Mouse (Mus musculus): ENCODE measurements around the gene Atp5j. TPM values are rescaled to one million over a fixed set of nuclear protein-coding genes. Genes with fewer than 3 reads are reported as not detected.

Gene Atp5j
- total and polyA plus RNA-seq, 3 experiments: 191 to 240 TPM; not detected in 1

GRCm38 (mm10) chr16:84784966-84785365 lies 50.5 kb downstream of the Atp5j start:
- H3K4me3 ChIP-seq (ENCODE audit: control insufficient read depth in 1 of 2, insufficient read depth in 1 of 2, low read depth in 2 of 2, low read length in 2 of 2): no peak overlapping the region
- TF ChIP-seq TAL1 (IDR thresholded peaks at IDR 0.05; ENCODE audit: low read length): no peak
- no peak for TF ChIP-seq CTCF (IDR thresholded peaks at IDR 0.05 in 2 of 3, conservative IDR thresholded peaks at IDR 0.05 in 1 of 3; ENCODE audit: control insufficient read depth in 1 of 3, insufficient read depth in 1 of 3, low read depth in 2 of 3, low read length in 3 of 3, poor library complexity in 1 of 3, severe bottlenecking in 1 of 3)
- no peak for TF ChIP-seq MYB (IDR thresholded peaks at IDR 0.05; ENCODE audit: low read depth, low read length)
- TF ChIP-seq ZC3H11A (IDR thresholded peaks at IDR 0.05; ENCODE audit: low read depth, low read length): no peak
- no peak for TF ChIP-seq UBTF (IDR thresholded peaks at IDR 0.05; ENCODE audit: borderline replicate concordance, insufficient read depth, low read depth, low read length)
- TF ChIP-seq POLR2AphosphoS2 (IDR thresholded peaks at IDR 0.05; ENCODE audit: low read length): no peak
- TF ChIP-seq USF1 (IDR thresholded peaks at IDR 0.05; ENCODE audit: low read depth, low read length): no peak
- TF ChIP-seq SMC3 (IDR thresholded peaks at IDR 0.05; ENCODE audit: low read depth, low read length): no peak
- no peak for TF ChIP-seq SIN3A (IDR thresholded peaks at IDR 0.05; ENCODE audit: low read length)
- H3K27ac ChIP-seq (ENCODE audit: control insufficient read depth, low read depth, low read length): no peak overlapping the region
- H3K9ac ChIP-seq (ENCODE audit: control insufficient read depth, low read depth, low read length, poor library complexity, severe bottlenecking): no peak overlapping the region
- DNase-seq (ENCODE audit: low read depth, low spot score): no peak
- H3K36me3 ChIP-seq (ENCODE audit: control insufficient read depth in 1 of 2, insufficient read depth in 2 of 2, low read length in 2 of 2): no peaks in the 10 kb centered on the region
- no peaks in the 10 kb centered on the region; a peak in 1 of 4 replicates for H3K27me3 ChIP-seq (ENCODE audit: control insufficient read depth in 1 of 2, insufficient read depth in 2 of 2, low read length in 2 of 2)
- H3K79me2 ChIP-seq (ENCODE audit: control insufficient read depth, insufficient read depth, low read length, poor library complexity): no peaks in the 10 kb centered on the region
- H3K9me3 ChIP-seq (replicated peaks; ENCODE audit: insufficient read depth, low read length): no peaks in the 10 kb centered on the region
- no peaks in the 10 kb centered on the region for H3K4me1 ChIP-seq (ENCODE audit: control insufficient read depth in 1 of 2, insufficient read depth in 2 of 2, low read length in 2 of 2)

- Histone ChIP-seq H3K9me3 (replicated peaks; ENCODE audit: insufficient read depth, low read length) (no peaks in the 10 kb centered on the region), H3K27me3 (ENCODE audit: control insufficient read depth in 1 of 2, insufficient read depth in 2 of 2, low read length in 2 of 2) (no peaks in the 10 kb centered on the region; a peak in 1 of 4 replicates), H3K36me3 (ENCODE audit: control insufficient read depth in 1 of 2, insufficient read depth in 2 of 2, low read length in 2 of 2) (no peaks in the 10 kb centered on the region), H3K79me2 (ENCODE audit: control insufficient read depth, insufficient read depth, low read length, poor library complexity) (no peaks in the 10 kb centered on the region), H3K27ac (ENCODE audit: control insufficient read depth, low read depth, low read length) (no peak overlapping the region), H3K9ac (ENCODE audit: control insufficient read depth, low read depth, low read length, poor library complexity, severe bottlenecking) (no peak overlapping the region), H3K4me3 (ENCODE audit: control insufficient read depth in 1 of 2, insufficient read depth in 1 of 2, low read depth in 2 of 2, low read length in 2 of 2) (no peak overlapping the region), H3K4me1 (ENCODE audit: control insufficient read depth in 1 of 2, insufficient read depth in 2 of 2, low read length in 2 of 2) (no peaks in the 10 kb centered on the region)
- DNase-seq (ENCODE audit: low read depth, low spot score): no peak
- TF ChIP-seq USF1 (IDR thresholded peaks at IDR 0.05; ENCODE audit: low read depth, low read length): no peak
These were observed 52.1 kb downstream of the Atp5j start for GRCm38 (mm10) chr16:84783279-84783678.

GRCm38 (mm10) chr16:84779718-84780117 lies 55.7 kb downstream of the Atp5j start:
- Histone ChIP-seq H3K9me3 (replicated peaks; ENCODE audit: insufficient read depth, low read length) (no peaks in the 10 kb centered on the region), H3K79me2 (ENCODE audit: control insufficient read depth, insufficient read depth, low read length, poor library complexity) (no peaks in the 10 kb centered on the region), H3K36me3 (ENCODE audit: control insufficient read depth in 1 of 2, insufficient read depth in 2 of 2, low read length in 2 of 2) (no peaks in the 10 kb centered on the region), H3K9ac (ENCODE audit: control insufficient read depth, low read depth, low read length, poor library complexity, severe bottlenecking) (no peak overlapping the region), H3K4me3 (ENCODE audit: control insufficient read depth in 1 of 2, insufficient read depth in 1 of 2, low read depth in 2 of 2, low read length in 2 of 2) (no peak overlapping the region), H3K27me3 (ENCODE audit: control insufficient read depth in 1 of 2, insufficient read depth in 2 of 2, low read length in 2 of 2) (no peaks in the 10 kb centered on the region; a peak in 1 of 4 replicates), H3K4me1 (ENCODE audit: control insufficient read depth in 1 of 2, insufficient read depth in 2 of 2, low read length in 2 of 2) (no peaks in the 10 kb centered on the region), H3K27ac (ENCODE audit: control insufficient read depth, low read depth, low read length) (no peak overlapping the region)
- no peak for TF ChIP-seq JUND (IDR thresholded peaks at IDR 0.05; ENCODE audit: low read depth, low read length)
- no peak for TF ChIP-seq MXI1 (IDR thresholded peaks at IDR 0.05; ENCODE audit: low read depth, low read length)
- TF ChIP-seq NRF1 (IDR thresholded peaks at IDR 0.05; ENCODE audit: insufficient read depth, low read depth, low read length, poor library complexity, severe bottlenecking): no peak
- no peak for TF ChIP-seq POLR2AphosphoS2 (IDR thresholded peaks at IDR 0.05; ENCODE audit: low read length)
- no peak for TF ChIP-seq MAX (IDR thresholded peaks at IDR 0.05; ENCODE audit: low read length)
- TF ChIP-seq CHD2 (IDR thresholded peaks at IDR 0.05; ENCODE audit: low read length): no peak
- no peak for TF ChIP-seq RAD21 (IDR thresholded peaks at IDR 0.05; ENCODE audit: low read depth, low read length)
- TF ChIP-seq ELF1 (IDR thresholded peaks at IDR 0.05; ENCODE audit: low read depth, low read length): no peak
- no peak for TF ChIP-seq ETS1 (IDR thresholded peaks at IDR 0.05; ENCODE audit: low read depth, low read length)
- TF ChIP-seq MYC (IDR thresholded peaks at IDR 0.05; ENCODE audit: low read depth, low read length): no peak
- no peak for TF ChIP-seq ZKSCAN1 (IDR thresholded peaks at IDR 0.05; ENCODE audit: low read depth, low read length)
- no peak for TF ChIP-seq SIN3A (IDR thresholded peaks at IDR 0.05; ENCODE audit: low read length)
- TF ChIP-seq ZNF384 (IDR thresholded peaks at IDR 0.05; ENCODE audit: low read depth, low read length): no peak
- no peak for TF ChIP-seq MYB (IDR thresholded peaks at IDR 0.05; ENCODE audit: low read depth, low read length)
- DNase-seq (ENCODE audit: low read depth, low spot score): no peak

Data from MEL (cell line).